In genomic region chr11:22675754-22676153, GRCm38 (mm10) we compare ENCODE assay signal across 21 mouse cellular contexts.
"Had no signal": no experiment of that assay in that cellular context is flagged by ENCODE, and none has a peak within 500 bp of the region (broad histone marks: within the 10 kb centered on the region; RNA-seq: fewer than 3 reads in every experiment).

No protein-coding gene starts in this region.

- ATAC-seq: liver, postnatal 0 days; lung, postnatal 0 days; midbrain, embryonic 13.5 days; midbrain, embryonic 16.5 days had no signal

- H3K27ac ChIP-seq: lung, embryonic 15.5 days; midbrain, embryonic 13.5 days; neural tube, embryonic 13.5 days; neural tube, embryonic 15.5 days had no signal

- H3K4me1 ChIP-seq: lung, embryonic 15.5 days had no signal

- H3K9ac ChIP-seq: liver, postnatal 0 days; lung, embryonic 15.5 days; midbrain, embryonic 13.5 days; neural tube, embryonic 13.5 days; neural tube, embryonic 15.5 days had no signal

- H3K27me3 ChIP-seq: lung, embryonic 15.5 days; megakaryocyte, embryonic 14.5 days; midbrain, embryonic 13.5 days; neural tube, embryonic 13.5 days; neural tube, embryonic 15.5 days had no signal

- DNase-seq: liver, postnatal 0 days; lung, adult 2 months; lung, postnatal 14 days; lung, postnatal 36 days; retina, postnatal 1 day; right cerebral cortex, adult 18-20 months; right cerebral cortex, postnatal 25 days; right cerebral cortex, postnatal 4 days; spleen, adult 18-20 months; thymus, adult 18-20 months; thymus, postnatal 14 days; thymus, postnatal 36 days had no signal

- H3K36me3 ChIP-seq: lung, embryonic 15.5 days; midbrain, embryonic 13.5 days; neural tube, embryonic 13.5 days; neural tube, embryonic 15.5 days had no signal

- H3K4me3 ChIP-seq: lung, embryonic 15.5 days; megakaryocyte, embryonic 14.5 days; midbrain, embryonic 13.5 days; myocyte; neural tube, embryonic 13.5 days; neural tube, embryonic 15.5 days had no signal

- H3K9me3 ChIP-seq: lung, embryonic 15.5 days; megakaryocyte, embryonic 14.5 days; midbrain, embryonic 13.5 days; neural tube, embryonic 13.5 days; neural tube, embryonic 15.5 days had no signal

- H3K4me2 ChIP-seq: lung, embryonic 15.5 days; midbrain, embryonic 11.5 days; midbrain, embryonic 13.5 days; neural tube, embryonic 13.5 days; neural tube, embryonic 15.5 days had no signal
